Mouse (Mus musculus): ENCODE measurements at regions not wholly inside any gene's neighbourhood (a gene's known extent, or its start where the extent isn't known, plus 50 kb on each side); places are given as distances from the start of the nearest gene placed in this dataset.

- Histone ChIP-seq H3K4me3 (ENCODE audit: low read depth, low read length) (no peak overlapping the region), H3K9ac (ENCODE audit: low read depth, low read length) (no peak overlapping the region), H3K27ac (ENCODE audit: low read depth, low read length) (no peak overlapping the region), H3K27me3 (ENCODE audit: control insufficient read depth, insufficient read depth, low read length) (no peaks in the 10 kb centered on the region), H3K9me3 (ENCODE audit: control insufficient read depth, low read length) (no peaks in the 10 kb centered on the region), H3K4me2 (replicated peaks; ENCODE audit: low read depth, low read length) (no peak overlapping the region), H3K36me3 (ENCODE audit: control insufficient read depth, insufficient read depth, low read length) (no peaks in the 10 kb centered on the region), H3K4me1 (replicated peaks; ENCODE audit: control insufficient read depth, insufficient read depth, low read length) (no peaks in the 10 kb centered on the region)
- ATAC-seq (ENCODE audit: low FRiP score) (no peak), DNase-seq (ENCODE audit: low spot score) (no peak)
- 65% methylated on average over 10 of the region's 10 CpGs for WGBS
Measured at GRCm38 (mm10) chr9:32931266-32932005, 295.4 kb downstream of the Ets1 start.

GRCm38 (mm10) chr9:32933237-32934071, 297.4 kb downstream of the Ets1 start:
- Histone ChIP-seq H3K9me3 (ENCODE audit: control insufficient read depth, low read length) (no peaks in the 10 kb centered on the region), H3K4me3 (ENCODE audit: low read depth, low read length) (no peak overlapping the region), H3K4me2 (replicated peaks; ENCODE audit: low read depth, low read length) (no peak overlapping the region), H3K27ac (ENCODE audit: low read depth, low read length) (no peak overlapping the region), H3K36me3 (ENCODE audit: control insufficient read depth, insufficient read depth, low read length) (no peaks in the 10 kb centered on the region), H3K27me3 (ENCODE audit: control insufficient read depth, insufficient read depth, low read length) (no peaks in the 10 kb centered on the region), H3K4me1 (replicated peaks; ENCODE audit: control insufficient read depth, insufficient read depth, low read length) (no peaks in the 10 kb centered on the region), H3K9ac (ENCODE audit: low read depth, low read length) (no peak overlapping the region)
- no peak for DNase-seq (ENCODE audit: low spot score)
- no peak for ATAC-seq (ENCODE audit: low FRiP score)
- WGBS, result 73% methylated on average over 7 of the region's 7 CpGs

- Histone ChIP-seq H3K9me3 (ENCODE audit: control insufficient read depth, low read length) (no peaks in the 10 kb centered on the region), H3K4me2 (replicated peaks; ENCODE audit: low read depth, low read length) (no peak overlapping the region), H3K27me3 (ENCODE audit: control insufficient read depth, insufficient read depth, low read length) (no peaks in the 10 kb centered on the region), H3K36me3 (ENCODE audit: control insufficient read depth, insufficient read depth, low read length) (no peaks in the 10 kb centered on the region), H3K27ac (ENCODE audit: low read depth, low read length) (no peak overlapping the region), H3K4me3 (ENCODE audit: low read depth, low read length) (no peak overlapping the region), H3K4me1 (replicated peaks; ENCODE audit: control insufficient read depth, insufficient read depth, low read length) (no peaks in the 10 kb centered on the region), H3K9ac (ENCODE audit: low read depth, low read length) (no peak overlapping the region)
- ATAC-seq (ENCODE audit: low FRiP score) (no peak), DNase-seq (ENCODE audit: low spot score) (no peak)
- 81% methylated on average over 1 of the region's 1 CpGs for WGBS
Measured at GRCm38 (mm10) chr9:32934436-32934835, 298.4 kb downstream of the Ets1 start.

GRCm38 (mm10) chr9:32936462-32936861, 300.4 kb downstream of the Ets1 start:
- H3K4me2 ChIP-seq (replicated peaks; ENCODE audit: low read depth, low read length), result no peak overlapping the region
- H3K9ac ChIP-seq (ENCODE audit: low read depth, low read length), result no peak overlapping the region
- H3K4me3 ChIP-seq (ENCODE audit: low read depth, low read length), result no peak overlapping the region
- H3K27ac ChIP-seq (ENCODE audit: low read depth, low read length), result no peak overlapping the region
- no peak for ATAC-seq (ENCODE audit: low FRiP score)
- no peaks in the 10 kb centered on the region for H3K9me3 ChIP-seq (ENCODE audit: control insufficient read depth, low read length)
- H3K27me3 ChIP-seq (ENCODE audit: control insufficient read depth, insufficient read depth, low read length), result no peaks in the 10 kb centered on the region
- peak; percentile 39 for DNase-seq (ENCODE audit: low spot score)
- H3K36me3 ChIP-seq (ENCODE audit: control insufficient read depth, insufficient read depth, low read length), result no peaks in the 10 kb centered on the region
- H3K4me1 ChIP-seq (replicated peaks; ENCODE audit: control insufficient read depth, insufficient read depth, low read length), result no peaks in the 10 kb centered on the region
- WGBS, result 31% methylated on average over 9 of the region's 9 CpGs

GRCm38 (mm10) chr9:32937391-32937790, 301.4 kb downstream of the Ets1 start:
- Histone ChIP-seq H3K27me3 (ENCODE audit: control insufficient read depth, insufficient read depth, low read length) (no peaks in the 10 kb centered on the region), H3K4me1 (replicated peaks; ENCODE audit: control insufficient read depth, insufficient read depth, low read length) (no peaks in the 10 kb centered on the region), H3K9me3 (ENCODE audit: control insufficient read depth, low read length) (no peaks in the 10 kb centered on the region), H3K4me3 (ENCODE audit: low read depth, low read length) (no peak overlapping the region), H3K4me2 (replicated peaks; ENCODE audit: low read depth, low read length) (no peak overlapping the region), H3K9ac (ENCODE audit: low read depth, low read length) (no peak overlapping the region), H3K36me3 (ENCODE audit: control insufficient read depth, insufficient read depth, low read length) (no peaks in the 10 kb centered on the region), H3K27ac (ENCODE audit: low read depth, low read length) (no peak overlapping the region)
- ATAC-seq (ENCODE audit: low FRiP score), result no peak
- WGBS, result 75% methylated on average over 7 of the region's 7 CpGs
- no peak for DNase-seq (ENCODE audit: low spot score)

- Histone ChIP-seq H3K4me1 (replicated peaks; ENCODE audit: control insufficient read depth, insufficient read depth, low read length) (no peaks in the 10 kb centered on the region), H3K4me2 (replicated peaks; ENCODE audit: low read depth, low read length) (no peak overlapping the region), H3K9me3 (ENCODE audit: control insufficient read depth, low read length) (no peaks in the 10 kb centered on the region), H3K36me3 (ENCODE audit: control insufficient read depth, insufficient read depth, low read length) (no peaks in the 10 kb centered on the region), H3K4me3 (ENCODE audit: low read depth, low read length) (no peak overlapping the region), H3K27me3 (ENCODE audit: control insufficient read depth, insufficient read depth, low read length) (no peaks in the 10 kb centered on the region), H3K27ac (ENCODE audit: low read depth, low read length) (no peak overlapping the region), H3K9ac (ENCODE audit: low read depth, low read length) (no peak overlapping the region)
- no peak for DNase-seq (ENCODE audit: low spot score)
- WGBS, result 92% methylated on average over 6 of the region's 6 CpGs
- ATAC-seq (ENCODE audit: low FRiP score), result no peak
Measured at GRCm38 (mm10) chr9:32938857-32939256, 302.8 kb downstream of the Ets1 start.

GRCm38 (mm10) chr9:32939626-32940025, 303.6 kb downstream of the Ets1 start:
- ATAC-seq (ENCODE audit: low FRiP score) (no peak), DNase-seq (ENCODE audit: low spot score) (no peak)
- no peaks in the 10 kb centered on the region for H3K27me3 ChIP-seq (ENCODE audit: control insufficient read depth, insufficient read depth, low read length)
- H3K9me3 ChIP-seq (ENCODE audit: control insufficient read depth, low read length), result no peaks in the 10 kb centered on the region
- WGBS, result 90% methylated on average over 3 of the region's 3 CpGs
- H3K4me3 ChIP-seq (ENCODE audit: low read depth, low read length), result no peak overlapping the region
- H3K9ac ChIP-seq (ENCODE audit: low read depth, low read length), result no peak overlapping the region
- H3K4me1 ChIP-seq (replicated peaks; ENCODE audit: control insufficient read depth, insufficient read depth, low read length), result no peaks in the 10 kb centered on the region
- H3K36me3 ChIP-seq (ENCODE audit: control insufficient read depth, insufficient read depth, low read length), result no peaks in the 10 kb centered on the region
- no peak overlapping the region for H3K27ac ChIP-seq (ENCODE audit: low read depth, low read length)
- no peak overlapping the region for H3K4me2 ChIP-seq (replicated peaks; ENCODE audit: low read depth, low read length)

- H3K27ac ChIP-seq (ENCODE audit: low read depth, low read length), result no peak overlapping the region
Measured at GRCm38 (mm10) chr9:32940111-32940813, 304.2 kb downstream of the Ets1 start.

More at GRCm38 (mm10) chr9:32940111-32940813, 304.2 kb downstream of the Ets1 start:
- DNase-seq (ENCODE audit: low spot score) (peak; percentile 90), ATAC-seq (ENCODE audit: low FRiP score) (peak; percentile 89)
- no peaks in the 10 kb centered on the region for H3K27me3 ChIP-seq (ENCODE audit: control insufficient read depth, insufficient read depth, low read length)
- peak overlapping the region; percentile 58 for H3K4me2 ChIP-seq (replicated peaks; ENCODE audit: low read depth, low read length)
- H3K36me3 ChIP-seq (ENCODE audit: control insufficient read depth, insufficient read depth, low read length), result no peaks in the 10 kb centered on the region
- peak overlapping the region; percentile 38 for H3K4me3 ChIP-seq (ENCODE audit: low read depth, low read length)
- H3K4me1 ChIP-seq (replicated peaks; ENCODE audit: control insufficient read depth, insufficient read depth, low read length), result no peaks in the 10 kb centered on the region
- 23% methylated on average over 19 of the region's 19 CpGs for WGBS
- no peaks in the 10 kb centered on the region for H3K9me3 ChIP-seq (ENCODE audit: control insufficient read depth, low read length)
- no peak overlapping the region; the same call in 1 of the 2 replicates for H3K9ac ChIP-seq (ENCODE audit: low read depth, low read length)
